Mouse (Mus musculus): Measurements from ENCODE around the gene Gm20747. TPM values are rescaled to one million over a fixed set of nuclear protein-coding genes. Genes with fewer than 3 reads are reported as not detected.

The Gm20747 gene
- not detected for polyA plus RNA-seq (2017; shearing (Covaris generic))

GRCm38 (mm10) chrY:53418191-53418590 lies at the start of gene Gm20747:
Gm20747 (minus strand) TSS chrY:53418291.

Data from activated CD4-positive, CD25-positive, alpha-beta regulatory T cell, adult 9 weeks (primary cell).